Mouse (Mus musculus): ENCODE data around the gene Pnpla7.

DNA sequence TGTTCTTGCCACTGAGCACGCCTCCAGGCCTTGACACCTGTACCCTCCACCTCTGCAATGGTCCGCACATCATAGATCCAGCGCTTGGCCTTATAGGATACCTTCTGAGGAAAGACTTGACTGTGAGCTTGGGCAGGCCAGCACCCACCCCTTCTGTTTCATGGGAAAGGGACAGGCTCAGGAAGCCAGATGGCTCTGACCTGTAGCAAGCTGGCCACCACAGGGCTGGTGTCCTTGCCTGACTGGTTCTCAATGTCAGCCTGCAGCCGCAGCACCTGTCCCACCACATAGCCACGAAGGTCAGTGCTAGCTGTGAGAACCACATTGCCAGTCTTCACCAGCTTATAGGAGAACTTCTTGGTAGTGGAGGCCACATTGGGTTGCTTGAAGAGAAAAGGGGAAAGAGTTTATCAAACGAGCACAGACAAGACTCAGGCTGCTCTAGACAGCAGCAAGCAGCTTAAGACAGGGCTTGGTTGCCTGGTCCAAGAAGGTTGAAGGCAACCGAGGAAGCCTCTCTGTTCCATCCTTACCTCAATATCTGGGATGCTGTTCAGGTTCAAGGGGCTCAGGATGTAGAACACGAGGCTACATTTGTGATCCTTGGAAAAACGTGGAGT, 49.4 kb upstream of the Pnpla7 start:
- no peak for TF ChIP-seq CTCF (IDR thresholded peaks at IDR 0.05; ENCODE audit: low read depth, low read length)
- no peak for TF ChIP-seq POLR2A (IDR thresholded peaks at IDR 0.05; ENCODE audit: borderline replicate concordance, low read depth, low read length)

Data from bone marrow macrophage, adult 2 months (primary cell).